Mouse (Mus musculus) olfactory bulb, adult 2 months (tissue): ENCODE measurements around the gene Tctex1d1.

ENCODE experiments used
- CTCF ChIP-seq: fragments of 200-500 bp; IDR thresholded peaks from 2 replicates; pipeline ENCODE4 v1.5.1; 2012; ENCODE audit warnings: low read depth, mild to moderate bottlenecking, low read length, moderate library complexity; ENCODE audit not compliant: insufficient read depth
- POLR2A ChIP-seq: fragments of 200-500 bp; IDR thresholded peaks from 2 replicates; pipeline ENCODE4 v1.6.1; 2012; ENCODE audit warnings: mild to moderate bottlenecking, low read depth, low read length, moderate library complexity; ENCODE audit not compliant: insufficient read depth

DNA sequence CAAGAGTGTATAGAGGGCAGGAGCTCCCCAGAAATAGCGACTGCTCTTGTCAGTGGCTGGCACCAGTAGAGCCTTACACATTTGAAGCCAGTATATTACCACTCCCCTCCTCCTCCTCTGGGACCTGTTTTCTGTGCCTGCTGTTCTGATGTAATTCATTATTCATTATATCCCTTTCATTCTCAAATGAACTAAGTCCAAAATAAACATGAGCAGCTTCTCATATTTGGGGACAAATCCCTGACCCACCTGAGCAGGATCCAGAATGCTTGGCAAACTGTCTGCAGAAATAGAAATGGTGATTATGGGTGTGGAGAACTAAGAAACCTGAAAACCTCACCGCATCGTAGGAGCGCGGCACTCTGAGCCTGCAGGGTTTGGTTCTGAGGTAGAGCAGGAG, 8.8 kb upstream of the Tctex1d1 start:
- TF ChIP-seq CTCF (no peak), POLR2A (no peak)
